Mouse (Mus musculus): Measurements from ENCODE around the gene Btbd9. TPM values are rescaled to one million over a fixed set of nuclear protein-coding genes. Genes with fewer than 3 reads are reported as not detected.
"Not testable (repeated sequence)": the region's sequence is repeated elsewhere in the genome, so short reads cannot be mapped to it uniquely, and the experiment has no call there.

Gene Btbd9
- total and polyA plus RNA-seq, 2 experiments from 2014 or later, result 85.5 to 138 TPM

DNA sequence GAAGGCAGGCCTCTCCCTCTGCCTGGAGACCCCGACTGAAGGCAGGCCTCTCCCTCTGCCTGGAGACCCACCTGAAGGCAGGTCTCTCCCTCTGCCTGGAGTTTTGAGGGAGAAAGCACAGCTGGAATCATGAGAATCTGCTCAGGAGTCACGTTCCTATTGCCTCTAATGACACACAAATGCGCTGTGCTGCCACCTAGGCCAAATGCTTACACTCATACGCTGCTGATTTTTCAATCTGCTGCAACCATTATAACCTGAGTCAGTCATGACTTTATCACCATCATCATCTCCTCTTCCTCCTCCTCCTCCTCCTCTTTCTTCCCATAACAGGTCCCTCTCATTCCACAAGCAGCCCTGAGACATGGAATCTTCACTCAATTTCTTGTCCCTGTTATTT, 64.3 kb downstream of the Btbd9 start:
- H3K4me3 ChIP-seq (ENCODE audit: low read depth, low read length), result no peak overlapping the region
- DNase-seq (ENCODE audit: low spot score) (peak; percentile 27), ATAC-seq (ENCODE audit: low FRiP score) (no peak)
- no peaks in the 10 kb centered on the region for H3K27me3 ChIP-seq (ENCODE audit: insufficient read depth, low read length)
- WGBS, result 51% methylated on average over 4 of the region's 4 CpGs
- H3K27ac ChIP-seq (ENCODE audit: low read depth, low read length), result no peak overlapping the region
- H3K9ac ChIP-seq (replicated peaks; ENCODE audit: low read length, poor library complexity, severe bottlenecking), result no peak overlapping the region
- H3K4me1 ChIP-seq (ENCODE audit: insufficient read depth, low read length), result peaks cover 7% of the 10 kb centered on the region; the same call in 1 of the 2 replicates
- TF ChIP-seq CTCF (IDR thresholded peaks at IDR 0.05), result peak; percentile 56
- H3K36me3 ChIP-seq (ENCODE audit: insufficient read depth, low read length), result peaks cover 4% of the 10 kb centered on the region; the same call in 1 of the 2 replicates
- no peak overlapping the region for H3K4me2 ChIP-seq (ENCODE audit: low read depth, low read length, poor library complexity, severe bottlenecking)
- no peaks in the 10 kb centered on the region for H3K9me3 ChIP-seq (ENCODE audit: low read length)

DNA sequence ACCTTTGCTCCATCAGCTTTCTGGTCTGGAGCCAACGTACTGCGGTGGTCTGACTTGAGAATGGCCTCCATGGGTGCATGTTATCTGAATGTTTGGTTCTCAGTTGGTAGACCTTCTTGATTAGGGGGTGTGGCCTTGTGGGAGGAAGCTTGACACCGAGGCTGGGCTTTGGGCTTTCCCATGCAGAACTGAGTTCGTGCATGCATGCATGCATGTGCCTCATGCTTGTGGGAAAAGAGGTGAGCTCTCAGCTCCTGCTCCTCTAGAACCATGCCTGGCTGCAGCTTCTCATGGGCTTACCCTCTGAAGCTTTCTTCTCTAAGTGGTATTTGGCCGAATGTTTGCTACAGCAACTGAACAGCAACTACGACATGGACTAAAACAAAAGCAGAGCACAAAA, 64.9 kb downstream of the Btbd9 start:
- H3K27me3 ChIP-seq (ENCODE audit: insufficient read depth, low read length), result no peaks in the 10 kb centered on the region

DNA sequence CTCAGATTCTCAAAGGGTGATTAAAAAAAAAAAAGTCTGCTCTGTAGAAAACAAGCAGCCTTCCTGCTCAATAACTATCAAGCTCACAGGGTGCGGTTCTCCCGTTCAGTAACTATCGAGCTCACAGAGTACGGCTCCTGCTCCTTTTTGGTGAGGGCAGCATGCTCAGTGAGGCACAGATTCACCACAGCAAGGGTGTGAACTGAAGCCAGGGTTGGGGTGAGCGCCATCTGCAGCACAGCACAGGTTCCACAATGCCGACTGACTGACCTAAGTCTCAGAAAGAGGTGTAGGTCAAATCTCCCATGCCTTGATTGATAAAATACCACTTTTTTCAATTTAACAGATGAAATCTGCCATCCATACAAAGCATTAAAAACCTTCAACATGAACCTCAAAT, 66.1 kb downstream of the Btbd9 start:
- no peak overlapping the region for H3K4me2 ChIP-seq (ENCODE audit: low read depth, low read length, poor library complexity, severe bottlenecking)
- H3K4me3 ChIP-seq (ENCODE audit: low read depth, low read length), result no peak overlapping the region
- no peaks in the 10 kb centered on the region for H3K9me3 ChIP-seq (ENCODE audit: low read length)
- H3K27me3 ChIP-seq (ENCODE audit: insufficient read depth, low read length), result no peaks in the 10 kb centered on the region
- TF ChIP-seq CTCF (IDR thresholded peaks at IDR 0.05), result peak; percentile 39
- H3K27ac ChIP-seq (ENCODE audit: low read depth, low read length), result no peak overlapping the region
- DNase-seq (ENCODE audit: low spot score) (peak; percentile 32), ATAC-seq (ENCODE audit: low FRiP score) (no peak)
- peaks cover 9% of the 10 kb centered on the region; the same call in 1 of the 2 replicates for H3K4me1 ChIP-seq (ENCODE audit: insufficient read depth, low read length)
- 0 out of 2 replicates have a peak, but pooled peaks cover under 1% of the 10 kb centered on the region for H3K36me3 ChIP-seq (ENCODE audit: insufficient read depth, low read length)
- no peak overlapping the region for H3K9ac ChIP-seq (replicated peaks; ENCODE audit: low read length, poor library complexity, severe bottlenecking)
- 67% methylated on average over 6 of the region's 6 CpGs for WGBS

More for the DNA sequence above, 64.9 kb downstream of the Btbd9 start:
- DNase-seq (ENCODE audit: low spot score), result no peak
- TF ChIP-seq CTCF (IDR thresholded peaks at IDR 0.05), result no peak
- Histone ChIP-seq H3K4me1 (ENCODE audit: insufficient read depth, low read length) (peaks cover 9% of the 10 kb centered on the region; the same call in 1 of the 2 replicates), H3K4me3 (ENCODE audit: low read depth, low read length) (no peak overlapping the region), H3K36me3 (ENCODE audit: insufficient read depth, low read length) (peaks cover 4% of the 10 kb centered on the region; the same call in 1 of the 2 replicates), H3K9me3 (ENCODE audit: low read length) (no peaks in the 10 kb centered on the region), H3K27ac (ENCODE audit: low read depth, low read length) (no peak overlapping the region), H3K4me2 (ENCODE audit: low read depth, low read length, poor library complexity, severe bottlenecking) (no peak overlapping the region), H3K9ac (replicated peaks; ENCODE audit: low read length, poor library complexity, severe bottlenecking) (no peak overlapping the region)
- WGBS, result 75% methylated on average over 6 of the region's 6 CpGs
- no peak for ATAC-seq (ENCODE audit: low FRiP score)

DNA sequence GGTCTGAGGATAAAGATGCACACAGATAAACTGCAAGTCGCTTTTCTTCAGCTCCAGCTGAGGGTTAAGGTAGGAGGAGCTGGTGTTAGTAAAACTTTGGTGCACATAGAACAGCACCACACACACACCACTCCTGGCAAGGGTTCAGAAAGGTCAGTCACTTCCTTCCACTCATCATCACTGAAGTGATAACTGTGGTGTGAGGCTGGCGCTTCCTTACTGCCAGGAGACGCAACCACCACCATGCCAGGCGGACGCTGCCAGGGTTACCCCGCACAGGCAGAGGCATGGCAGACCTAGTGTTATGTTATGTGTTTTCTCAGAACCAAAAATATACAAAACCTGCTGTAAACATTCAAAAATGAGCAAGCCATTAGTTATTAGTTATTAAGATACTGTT, 66.6 kb downstream of the Btbd9 start:
- Histone ChIP-seq H3K4me2 (ENCODE audit: low read depth, low read length, poor library complexity, severe bottlenecking) (no peak overlapping the region), H3K27ac (ENCODE audit: low read depth, low read length) (no peak overlapping the region)
- 90% methylated on average over 6 of the region's 6 CpGs for WGBS

DNA sequence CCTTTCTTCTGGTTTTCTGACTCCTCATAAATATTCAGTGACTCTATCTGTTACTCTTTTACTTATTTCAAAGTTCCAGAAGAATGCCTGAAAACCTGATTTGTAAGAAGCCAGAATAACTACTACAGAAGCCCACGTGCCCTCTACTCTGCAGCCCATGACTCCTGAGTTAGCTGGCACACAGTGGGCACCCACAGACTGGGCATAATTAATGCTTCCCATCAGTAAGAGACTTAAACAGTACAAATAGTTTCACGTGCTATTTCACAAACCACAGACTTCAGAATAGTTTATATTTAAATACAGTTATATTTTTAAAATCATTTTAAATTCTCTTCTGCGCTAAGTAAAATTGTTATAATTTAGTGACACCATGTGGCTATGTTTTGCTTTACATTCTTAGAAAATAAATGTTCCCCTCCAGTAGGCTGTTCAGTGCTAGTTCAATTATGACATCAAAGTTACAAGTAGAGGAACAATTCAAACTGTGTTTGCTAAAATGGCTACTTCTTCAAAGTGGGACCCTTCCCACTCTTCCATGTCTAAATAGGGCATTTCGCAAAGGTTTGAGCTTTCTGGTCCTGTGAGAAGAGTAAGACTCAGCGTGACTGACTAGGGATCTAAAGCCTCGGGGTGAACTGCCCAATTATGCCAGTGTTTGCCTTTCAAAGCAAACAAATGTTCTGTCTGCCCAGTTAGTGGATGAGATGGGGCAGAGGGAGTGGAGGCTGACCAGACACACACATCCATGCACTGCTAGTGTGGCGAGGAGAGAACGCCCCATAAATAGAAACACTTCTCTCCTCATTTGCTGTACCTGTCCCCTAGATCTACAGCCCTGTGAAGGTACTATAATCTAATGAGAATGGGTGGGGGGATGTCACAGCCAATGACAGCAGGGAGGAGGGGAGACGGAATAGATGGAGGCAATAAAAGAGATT, 68.4 kb downstream of the Btbd9 start:
- no peak overlapping the region for H3K9ac ChIP-seq (replicated peaks; ENCODE audit: low read length, poor library complexity, severe bottlenecking)
- TF ChIP-seq CTCF (IDR thresholded peaks at IDR 0.05), result peak; percentile 62
- ATAC-seq (ENCODE audit: low FRiP score), result no peak
- H3K4me2 ChIP-seq (ENCODE audit: low read depth, low read length, poor library complexity, severe bottlenecking), result no peak overlapping the region
- no peaks in the 10 kb centered on the region for H3K9me3 ChIP-seq (ENCODE audit: low read length)
- peaks cover 9% of the 10 kb centered on the region; the same call in 1 of the 2 replicates for H3K4me1 ChIP-seq (ENCODE audit: insufficient read depth, low read length)
- H3K36me3 ChIP-seq (ENCODE audit: insufficient read depth, low read length), result no peaks in the 10 kb centered on the region
- no peaks in the 10 kb centered on the region for H3K27me3 ChIP-seq (ENCODE audit: insufficient read depth, low read length)
- 51% methylated on average over 9 of the region's 9 CpGs for WGBS
- H3K4me3 ChIP-seq (ENCODE audit: low read depth, low read length), result no peak overlapping the region
- DNase-seq (ENCODE audit: low spot score), result no peak
- no peak overlapping the region for H3K27ac ChIP-seq (ENCODE audit: low read depth, low read length)

More for the DNA sequence above, 66.6 kb downstream of the Btbd9 start:
- ATAC-seq (ENCODE audit: low FRiP score) (no peak), DNase-seq (ENCODE audit: low spot score) (no peak)
- TF ChIP-seq CTCF (IDR thresholded peaks at IDR 0.05), result no peak
- peaks cover 9% of the 10 kb centered on the region; the same call in 1 of the 2 replicates for H3K4me1 ChIP-seq (ENCODE audit: insufficient read depth, low read length)
- no peaks in the 10 kb centered on the region for H3K27me3 ChIP-seq (ENCODE audit: insufficient read depth, low read length)
- no peak overlapping the region for H3K9ac ChIP-seq (replicated peaks; ENCODE audit: low read length, poor library complexity, severe bottlenecking)
- no peak overlapping the region for H3K4me3 ChIP-seq (ENCODE audit: low read depth, low read length)
- H3K9me3 ChIP-seq (ENCODE audit: low read length), result no peaks in the 10 kb centered on the region
- no peaks in the 10 kb centered on the region for H3K36me3 ChIP-seq (ENCODE audit: insufficient read depth, low read length)

DNA sequence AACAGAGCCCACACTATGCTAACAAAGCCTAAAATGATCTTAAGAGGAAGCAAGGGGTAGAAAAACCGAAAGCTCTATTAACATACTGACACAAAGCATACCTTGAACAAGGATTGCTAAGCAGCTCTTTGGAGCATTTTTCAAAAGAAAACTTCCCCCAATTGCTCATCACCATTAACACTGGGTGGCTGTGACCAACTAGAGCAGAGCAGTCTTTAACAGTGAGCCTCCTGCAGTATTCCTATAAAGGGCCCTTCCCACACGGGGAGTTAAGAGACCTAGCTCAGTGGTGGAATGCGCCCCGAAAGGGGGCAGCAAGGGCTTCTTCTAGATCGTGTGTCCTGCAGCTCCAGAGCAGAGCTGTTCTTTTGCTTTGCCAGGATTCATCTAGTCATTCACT, 69.4 kb downstream of the Btbd9 start:
- 34% methylated on average over 5 of the region's 5 CpGs for WGBS
- peaks cover 9% of the 10 kb centered on the region; the same call in 1 of the 2 replicates for H3K4me1 ChIP-seq (ENCODE audit: insufficient read depth, low read length)
- H3K9ac ChIP-seq (replicated peaks; ENCODE audit: low read length, poor library complexity, severe bottlenecking), result no peak overlapping the region
- ATAC-seq (ENCODE audit: low FRiP score) (no peak), DNase-seq (ENCODE audit: low spot score) (no peak)
- TF ChIP-seq CTCF (IDR thresholded peaks at IDR 0.05), result 0 out of 2 replicates have a peak, but pooled peaks have one; percentile 4
- H3K27ac ChIP-seq (ENCODE audit: low read depth, low read length), result no peak overlapping the region
- H3K4me2 ChIP-seq (ENCODE audit: low read depth, low read length, poor library complexity, severe bottlenecking), result no peak overlapping the region
- H3K4me3 ChIP-seq (ENCODE audit: low read depth, low read length), result no peak overlapping the region
- no peaks in the 10 kb centered on the region for H3K36me3 ChIP-seq (ENCODE audit: insufficient read depth, low read length)
- H3K27me3 ChIP-seq (ENCODE audit: insufficient read depth, low read length), result no peaks in the 10 kb centered on the region
- H3K9me3 ChIP-seq (ENCODE audit: low read length), result no peaks in the 10 kb centered on the region

DNA sequence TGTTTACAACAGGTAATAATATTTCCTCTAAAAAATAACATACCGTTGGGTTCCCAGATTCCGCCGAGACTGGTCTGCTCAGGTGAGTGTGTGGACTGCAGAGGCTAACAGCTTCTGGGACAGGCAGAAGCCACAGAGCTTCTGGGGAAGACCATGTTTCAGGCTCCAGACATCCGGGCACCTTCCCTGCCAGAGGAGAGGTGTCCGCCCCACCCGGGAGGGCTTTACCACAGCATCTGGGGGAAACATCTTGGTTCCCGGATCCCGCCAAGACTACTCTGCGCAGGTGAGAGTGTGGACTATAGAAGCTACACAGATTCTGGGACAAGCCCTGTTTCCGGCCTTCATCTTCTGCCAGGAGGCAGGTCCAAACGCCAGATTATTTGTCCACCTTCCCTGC, 76.7 kb downstream of the Btbd9 start:
- H3K4me2 ChIP-seq (ENCODE audit: low read depth, low read length, poor library complexity, severe bottlenecking); H3K9ac ChIP-seq (replicated peaks; ENCODE audit: low read length, poor library complexity, severe bottlenecking); ATAC-seq (ENCODE audit: low FRiP score); H3K4me3 ChIP-seq (ENCODE audit: low read depth, low read length); H3K27ac ChIP-seq (ENCODE audit: low read depth, low read length); DNase-seq (ENCODE audit: low spot score); H3K36me3 ChIP-seq (ENCODE audit: insufficient read depth, low read length); H3K9me3 ChIP-seq (ENCODE audit: low read length); H3K4me1 ChIP-seq (ENCODE audit: insufficient read depth, low read length); H3K27me3 ChIP-seq (ENCODE audit: insufficient read depth, low read length): not testable (repeated sequence)
- 96% methylated on average over 11 of the region's 11 CpGs for WGBS

Data from midbrain, postnatal 0 days (tissue).